Mouse (Mus musculus) monocyte, adult 5-6 weeks (primary cell): ENCODE measurements at regions not wholly inside any gene's neighbourhood (a gene's known extent, or its start where the extent isn't known, plus 50 kb on each side); places are given as distances from the start of the nearest gene placed in this dataset.
A peak's percentile ranks its signal among the peaks of the same experiment; 100 is the strongest.

Experiments
- ATAC-seq: fragments of 153-309, 156-312 bp; replicated peaks from 2 replicates; pipeline ENCODE4 v1.8.0; 2017; ENCODE audit warnings: mild to moderate bottlenecking; ENCODE audit not compliant: low TSS enrichment, insufficient number of reproducible peaks, severe bottlenecking, poor library complexity, low FRiP score

DNA sequence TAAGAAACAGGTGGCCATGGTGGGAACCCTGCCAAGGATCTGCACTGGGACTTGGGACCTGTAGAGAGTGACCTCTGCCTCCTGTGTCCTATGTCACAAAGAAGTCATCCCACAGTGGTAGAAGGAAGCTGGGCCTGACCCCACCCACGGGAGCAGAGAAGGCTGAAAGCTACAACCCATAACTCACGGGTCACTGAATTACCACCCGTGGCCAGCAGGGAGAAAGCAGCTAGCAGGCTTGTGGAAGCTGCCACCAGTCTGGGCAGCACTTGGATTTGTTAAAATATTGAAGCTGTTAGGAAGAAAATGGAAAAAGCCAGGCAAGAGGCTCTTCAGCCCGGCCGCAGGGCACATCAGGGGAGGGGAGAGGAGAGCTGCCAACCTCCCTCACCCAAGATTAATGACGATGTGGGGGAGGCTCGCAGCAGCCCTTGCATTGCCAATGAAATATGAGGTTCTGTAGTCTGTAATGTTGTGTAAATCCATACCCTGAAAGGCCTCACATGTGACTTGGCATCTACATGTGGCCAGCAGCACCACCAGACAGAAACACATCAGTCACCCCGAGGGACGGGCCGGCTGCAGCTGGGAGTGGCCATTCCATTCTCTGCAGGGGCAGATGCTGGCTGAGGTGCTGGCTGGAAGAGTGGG lies 94.5 kb downstream of the Olfm1 start:
- no peak for ATAC-seq

DNA sequence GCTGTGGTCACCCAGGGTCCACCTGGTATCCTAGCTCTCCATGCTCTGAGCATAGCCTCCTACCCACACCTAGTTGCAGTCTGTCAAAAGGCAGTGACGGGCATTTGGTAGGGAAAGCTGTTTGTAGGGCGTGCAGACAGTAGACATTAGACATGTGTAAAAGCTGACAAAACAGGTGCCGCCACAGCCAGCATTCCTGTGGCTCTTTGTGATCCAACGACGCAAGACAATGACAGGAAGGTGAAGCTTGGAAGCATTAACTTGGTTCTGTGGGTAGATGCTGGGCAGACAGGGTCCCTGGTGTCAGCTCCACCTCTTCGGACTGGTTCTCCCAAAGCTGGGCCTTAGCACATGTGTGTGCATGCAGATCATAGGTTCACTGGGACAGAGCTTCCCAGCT lies 96.5 kb downstream of the Olfm1 start:
- ATAC-seq = no peak

DNA sequence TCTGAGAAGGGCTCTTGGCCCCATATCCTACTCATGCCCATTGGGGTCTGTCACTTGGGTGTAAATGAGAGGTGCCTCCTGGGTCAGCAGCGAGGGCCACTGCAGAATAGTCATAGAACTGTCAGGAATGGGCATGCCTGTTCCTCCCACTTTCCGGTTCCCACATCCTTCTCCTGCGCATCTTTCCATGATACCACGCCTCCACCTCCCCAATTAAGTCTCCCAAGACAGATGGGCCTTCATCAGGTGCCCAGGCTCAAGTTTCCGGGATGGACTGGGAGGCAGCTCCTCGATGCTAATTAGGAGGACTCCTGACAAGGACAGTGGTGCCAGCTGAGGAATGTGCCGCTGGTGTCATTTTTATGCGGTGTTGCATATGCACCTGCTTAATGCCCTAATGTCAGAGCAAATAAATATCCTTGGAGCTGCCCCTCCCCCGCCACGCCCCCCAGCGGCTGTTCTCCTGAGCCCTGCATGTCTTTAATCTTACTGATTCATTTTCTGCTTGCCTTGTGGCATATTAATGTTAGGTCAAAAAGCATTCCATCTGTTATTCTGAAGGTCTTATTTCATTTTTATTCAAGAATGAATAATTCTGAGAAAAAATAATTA lies 97.2 kb downstream of the Olfm1 start:
- ATAC-seq = no peak

DNA sequence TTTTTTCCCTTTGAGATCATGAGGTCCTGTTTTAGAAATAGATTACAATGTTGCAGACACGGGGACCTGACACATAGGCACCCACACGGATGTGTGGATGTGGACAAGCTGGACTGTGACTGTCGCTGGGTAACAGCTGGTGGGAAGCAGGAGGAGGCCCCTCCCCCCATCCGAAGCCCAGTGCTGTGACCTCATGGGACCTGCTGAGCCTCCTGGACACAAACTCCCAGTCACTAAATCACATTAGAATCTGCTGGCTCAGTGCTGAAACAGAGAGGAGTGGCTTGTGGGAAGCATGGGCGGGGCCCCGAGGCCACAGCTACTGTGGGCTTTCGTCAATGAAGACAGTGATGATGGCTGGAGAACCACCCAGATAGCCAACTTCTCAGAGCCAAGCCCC lies 101.7 kb downstream of the Olfm1 start:
- ATAC-seq = no peak

DNA sequence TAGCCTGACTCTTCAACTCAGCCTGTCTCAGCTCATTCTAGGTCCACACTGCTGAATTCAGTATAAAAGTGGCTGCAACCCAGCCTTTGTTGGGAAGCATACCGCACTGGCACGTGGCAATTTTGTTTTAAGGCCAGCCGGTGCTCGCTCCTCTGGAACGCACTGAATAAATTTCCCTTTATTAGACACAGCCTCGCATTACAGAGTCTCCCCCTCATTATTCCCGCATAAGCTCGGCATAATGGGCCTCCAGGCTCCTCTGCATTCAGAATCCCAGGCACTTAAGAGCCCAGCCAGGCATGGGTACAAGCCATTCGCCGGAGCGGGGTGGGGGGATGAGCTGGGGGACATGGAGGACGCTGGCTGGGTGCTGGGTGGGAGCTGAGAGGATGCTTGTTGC lies 103.4 kb downstream of the Olfm1 start:
- ATAC-seq = no peak

DNA sequence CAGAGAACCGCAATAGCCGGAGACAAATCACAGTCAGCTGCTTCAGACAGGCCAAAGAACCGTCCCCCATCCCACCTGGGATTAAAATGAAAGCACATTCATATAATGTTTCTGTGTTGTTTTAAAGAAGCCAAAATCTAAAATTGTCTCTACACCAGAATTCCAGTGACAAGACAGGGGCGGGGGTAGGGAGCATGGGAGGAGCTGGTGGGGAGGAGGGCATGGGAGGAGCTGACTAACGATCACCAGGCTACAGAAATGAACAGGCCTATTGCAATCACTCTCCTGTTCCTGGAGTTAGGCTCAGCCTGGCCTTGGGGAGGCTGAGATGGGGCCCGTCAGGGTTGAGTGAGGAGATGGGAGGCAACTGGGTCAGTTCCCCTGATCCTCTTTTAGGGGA lies 105.9 kb downstream of the Olfm1 start:
- ATAC-seq = no peak

DNA sequence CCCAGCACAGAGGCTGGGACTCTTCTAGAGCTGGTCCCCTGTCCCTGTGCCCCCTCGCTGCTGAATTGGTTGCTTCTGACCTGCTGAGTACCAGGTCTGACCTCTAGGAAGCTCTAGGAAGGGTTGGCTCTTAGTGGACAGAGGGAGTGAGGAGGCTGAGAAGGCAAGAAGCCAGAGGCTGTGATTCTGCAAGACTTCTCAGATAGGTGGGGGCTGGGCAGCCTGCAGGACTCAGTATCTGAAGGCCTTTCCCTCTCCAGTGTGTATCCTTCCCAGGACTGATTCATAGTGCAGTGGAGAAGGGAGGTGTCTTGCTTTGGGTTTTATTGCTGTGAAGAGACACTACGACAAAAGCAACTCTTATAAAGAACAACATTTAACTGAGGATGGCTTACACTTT lies 106.6 kb downstream of the Olfm1 start:
- no peak for ATAC-seq

DNA sequence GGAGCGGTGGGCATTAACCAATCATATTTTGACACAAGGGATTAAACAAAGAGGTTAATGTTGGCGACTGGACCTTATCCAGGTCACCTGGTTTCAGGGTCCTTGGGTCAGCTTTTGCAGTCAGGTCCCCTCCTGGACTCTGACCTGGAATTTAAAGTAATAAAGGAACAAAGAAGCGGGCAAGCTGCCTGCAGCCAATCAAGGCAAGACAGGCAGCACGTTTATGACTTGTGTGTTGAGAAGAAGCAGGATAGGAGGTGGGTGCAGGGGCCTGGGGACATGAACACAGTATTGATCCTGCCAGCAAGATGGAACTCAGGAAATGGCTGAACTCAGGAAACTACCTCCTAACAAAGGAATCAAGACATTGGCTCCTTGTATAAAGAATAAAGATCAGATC lies 108.5 kb downstream of the Olfm1 start:
- no peak for ATAC-seq

DNA sequence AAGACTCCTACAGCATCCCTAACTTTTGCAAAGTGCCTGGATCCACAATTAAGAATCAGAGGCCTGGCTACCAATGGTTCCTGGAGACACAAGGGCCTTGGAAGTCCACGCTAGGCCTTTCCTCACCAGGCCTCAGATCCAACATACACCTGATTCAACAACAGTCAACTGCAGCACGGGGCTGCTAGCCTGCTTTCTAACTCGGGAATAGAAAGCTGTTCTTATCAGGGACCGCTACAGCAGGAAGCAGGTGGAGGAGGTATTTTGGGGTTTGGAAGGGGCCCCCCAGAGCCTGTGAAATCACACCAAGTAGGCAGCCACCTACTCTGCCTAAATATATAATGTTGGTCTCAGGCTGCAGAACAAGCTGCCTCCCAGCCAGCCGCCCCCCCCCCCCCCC lies 111.1 kb downstream of the Olfm1 start:
- ATAC-seq = no peak

DNA sequence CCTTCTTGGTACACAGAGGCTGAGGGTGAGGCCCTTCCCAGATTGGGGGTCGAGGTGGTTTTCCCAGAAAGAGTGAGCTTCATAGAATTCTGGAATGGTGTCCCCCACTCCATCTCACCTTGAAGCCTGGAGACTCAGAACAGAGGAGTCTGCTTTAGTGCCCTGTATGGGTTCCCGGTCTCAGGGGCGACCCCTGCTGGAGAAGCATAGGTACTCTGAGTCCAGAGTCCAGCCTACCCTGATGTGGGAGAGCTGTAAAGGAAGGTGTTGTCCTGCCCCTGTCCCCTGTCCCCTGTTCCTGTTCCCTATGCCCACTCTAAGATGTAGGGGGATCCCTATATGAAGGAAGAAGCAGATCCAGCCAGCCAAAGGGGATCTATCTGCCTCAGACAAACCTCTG lies 111.9 kb downstream of the Olfm1 start:
- peak; percentile 87 for ATAC-seq

DNA sequence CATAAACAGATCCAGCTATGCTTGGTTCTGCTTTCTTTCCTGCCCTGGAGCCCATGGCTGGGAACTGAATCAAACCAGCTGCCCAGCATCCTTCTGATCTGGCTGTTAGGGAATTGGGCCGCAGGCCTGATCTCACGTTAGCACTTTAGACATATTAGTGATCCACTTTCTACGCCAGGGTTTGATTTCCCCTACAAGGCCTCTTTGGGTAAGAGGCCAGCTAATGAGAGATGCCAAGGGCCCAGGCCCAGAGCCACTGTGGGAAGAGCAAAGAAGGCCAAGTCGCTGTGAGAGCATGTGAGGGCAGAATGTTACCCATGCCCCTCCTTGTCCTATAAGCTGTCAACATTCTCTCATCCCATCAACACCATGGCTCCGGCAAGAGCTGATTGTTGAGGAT lies 116.3 kb downstream of the Olfm1 start:
- no peak for ATAC-seq

DNA sequence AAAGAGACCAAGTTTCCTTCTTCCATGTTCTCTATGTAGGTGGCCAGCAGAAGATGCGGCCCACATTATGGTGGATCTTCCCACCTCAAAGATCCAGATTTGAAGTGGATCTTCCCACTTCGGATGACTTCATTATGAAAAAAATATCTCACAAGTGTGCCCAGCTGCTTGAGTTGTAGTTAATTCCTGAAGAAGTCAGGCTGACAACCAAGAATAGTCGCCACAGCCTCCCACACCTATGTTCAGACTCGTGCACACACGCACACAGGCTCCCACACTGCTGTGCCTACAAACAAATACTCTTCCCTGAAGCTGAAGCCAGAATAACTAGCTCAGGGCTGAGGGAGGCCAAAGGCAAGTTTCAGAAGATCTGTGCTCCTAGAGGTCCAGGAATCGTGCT lies 119.4 kb downstream of the Olfm1 start:
- ATAC-seq = no peak

DNA sequence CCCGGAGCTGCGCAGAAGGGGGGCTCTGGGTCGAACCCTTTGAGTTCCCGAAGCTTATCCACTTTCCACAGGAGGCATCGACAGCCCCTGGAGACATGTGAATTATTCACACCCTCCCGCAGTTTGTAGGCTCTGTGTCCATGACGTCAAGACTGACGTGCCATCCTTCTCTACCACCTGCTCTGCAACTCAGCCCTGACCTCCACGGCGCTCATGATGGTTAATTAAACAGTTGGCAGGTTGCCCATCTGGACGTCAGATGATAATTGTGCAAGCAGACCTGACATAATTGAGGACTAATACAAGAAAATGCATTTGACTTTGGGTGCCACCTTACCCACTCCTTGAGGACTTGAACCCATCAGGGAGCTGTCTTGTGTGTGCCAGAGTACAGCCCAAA lies 121.1 kb upstream of the Ppp1r26 start:
- no peak for ATAC-seq

DNA sequence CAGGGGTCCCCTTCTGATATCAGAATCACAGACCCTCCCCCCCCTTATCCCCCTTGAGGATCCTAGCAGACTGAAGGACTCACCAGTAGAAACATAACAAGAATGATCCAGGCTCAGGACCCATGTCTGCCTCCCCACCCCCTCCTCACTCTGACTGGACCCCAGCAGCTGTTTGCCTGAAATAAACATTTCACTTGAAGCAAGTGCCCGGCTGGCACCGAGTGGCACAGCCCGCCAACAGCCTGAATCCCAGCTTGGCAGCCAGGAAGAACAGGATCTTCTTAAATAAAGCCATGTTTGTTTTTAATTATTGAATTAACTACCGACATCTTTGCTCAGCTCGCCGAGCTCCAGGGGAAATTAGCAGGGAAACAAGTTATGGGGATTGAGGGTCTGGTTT lies 120.5 kb upstream of the Ppp1r26 start:
- no peak for ATAC-seq

DNA sequence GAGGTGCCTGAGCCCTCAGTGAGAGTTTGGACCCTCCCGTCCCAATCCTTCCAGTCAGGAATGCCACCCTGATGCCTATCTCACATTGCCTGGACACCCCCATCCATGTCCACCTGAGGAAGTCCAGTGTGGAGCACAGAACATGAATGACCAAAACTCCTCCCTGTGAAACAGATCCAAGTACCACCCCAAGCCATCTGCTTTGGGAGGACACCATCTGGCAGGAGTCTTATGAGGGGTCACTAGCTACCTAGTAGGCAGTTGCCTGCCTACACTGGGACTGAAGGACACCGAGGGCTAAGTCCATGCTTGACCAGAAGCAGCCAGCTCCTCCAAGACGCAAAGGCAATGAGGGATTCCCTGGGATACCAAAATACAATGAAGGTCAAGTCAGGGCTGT lies 119.9 kb upstream of the Ppp1r26 start:
- ATAC-seq = no peak

DNA sequence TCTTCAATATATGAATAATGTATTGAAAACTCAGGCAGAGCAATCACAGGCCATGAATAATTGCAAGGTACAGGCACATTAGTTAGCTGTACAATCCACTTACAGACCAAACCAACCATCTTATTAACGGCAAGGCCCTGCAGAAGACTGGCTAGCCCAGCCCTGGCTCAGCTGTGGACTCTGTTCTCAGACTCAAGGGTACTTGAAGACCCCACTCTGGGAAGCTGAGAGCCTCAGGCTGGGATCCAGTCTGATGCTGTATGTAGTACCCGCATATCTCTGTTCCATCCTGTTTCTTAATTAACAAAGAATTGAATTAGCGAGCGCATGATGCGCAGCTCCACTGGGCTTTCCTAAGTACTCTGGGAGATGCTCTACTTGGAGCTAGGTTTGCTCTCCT lies 117.5 kb upstream of the Ppp1r26 start:
- ATAC-seq = no peak

DNA sequence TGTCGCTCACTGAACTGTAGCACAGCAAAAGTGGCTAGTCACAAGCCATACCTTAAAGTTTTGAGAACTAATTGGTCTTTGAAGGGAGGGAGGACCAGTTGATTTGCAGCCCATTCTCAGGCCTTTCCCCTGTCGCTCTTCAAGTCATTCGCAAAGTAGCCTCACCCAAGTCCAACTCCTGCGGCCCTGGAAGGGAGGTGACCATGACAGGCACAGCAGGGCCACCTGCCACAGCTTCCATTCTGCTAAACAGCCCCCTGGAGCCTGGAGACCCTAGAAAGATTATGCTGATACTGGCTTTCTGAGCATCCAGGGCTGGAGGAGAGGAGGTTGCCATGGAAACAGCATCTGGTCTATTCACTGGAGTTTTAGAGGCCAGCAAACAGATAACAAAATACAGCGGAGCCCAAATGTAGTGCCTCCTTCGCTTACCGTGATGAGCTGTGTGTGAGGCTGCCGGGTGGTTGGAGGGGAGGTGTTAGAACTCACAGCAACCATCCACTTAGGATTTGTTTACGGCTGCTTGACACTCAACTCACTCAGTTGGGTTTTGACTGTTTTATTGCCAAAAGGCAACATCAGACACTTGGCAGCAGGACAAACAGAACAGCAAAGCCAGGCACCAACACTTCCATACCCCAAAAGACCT lies 111.3 kb upstream of the Ppp1r26 start:
- ATAC-seq = no peak

DNA sequence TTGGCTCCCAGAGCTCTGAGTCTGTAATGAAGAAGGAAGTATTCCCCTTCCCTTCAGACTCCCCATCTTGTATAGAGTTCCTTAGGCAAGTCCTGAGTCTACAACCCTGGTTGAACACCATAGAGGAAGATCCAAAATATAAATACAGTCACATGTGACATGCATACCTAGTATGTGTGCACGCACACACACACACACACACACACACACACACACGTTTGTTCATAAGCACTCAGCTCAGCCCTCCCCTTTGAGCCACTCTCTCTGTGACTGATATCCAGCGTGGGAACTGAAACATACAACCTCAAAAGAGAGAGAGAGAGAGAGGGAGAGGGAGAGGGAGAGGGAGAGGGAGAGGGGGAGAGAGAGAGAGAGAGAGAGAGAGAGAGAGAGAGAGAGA lies 110.8 kb upstream of the Ppp1r26 start:
- ATAC-seq = no peak

DNA sequence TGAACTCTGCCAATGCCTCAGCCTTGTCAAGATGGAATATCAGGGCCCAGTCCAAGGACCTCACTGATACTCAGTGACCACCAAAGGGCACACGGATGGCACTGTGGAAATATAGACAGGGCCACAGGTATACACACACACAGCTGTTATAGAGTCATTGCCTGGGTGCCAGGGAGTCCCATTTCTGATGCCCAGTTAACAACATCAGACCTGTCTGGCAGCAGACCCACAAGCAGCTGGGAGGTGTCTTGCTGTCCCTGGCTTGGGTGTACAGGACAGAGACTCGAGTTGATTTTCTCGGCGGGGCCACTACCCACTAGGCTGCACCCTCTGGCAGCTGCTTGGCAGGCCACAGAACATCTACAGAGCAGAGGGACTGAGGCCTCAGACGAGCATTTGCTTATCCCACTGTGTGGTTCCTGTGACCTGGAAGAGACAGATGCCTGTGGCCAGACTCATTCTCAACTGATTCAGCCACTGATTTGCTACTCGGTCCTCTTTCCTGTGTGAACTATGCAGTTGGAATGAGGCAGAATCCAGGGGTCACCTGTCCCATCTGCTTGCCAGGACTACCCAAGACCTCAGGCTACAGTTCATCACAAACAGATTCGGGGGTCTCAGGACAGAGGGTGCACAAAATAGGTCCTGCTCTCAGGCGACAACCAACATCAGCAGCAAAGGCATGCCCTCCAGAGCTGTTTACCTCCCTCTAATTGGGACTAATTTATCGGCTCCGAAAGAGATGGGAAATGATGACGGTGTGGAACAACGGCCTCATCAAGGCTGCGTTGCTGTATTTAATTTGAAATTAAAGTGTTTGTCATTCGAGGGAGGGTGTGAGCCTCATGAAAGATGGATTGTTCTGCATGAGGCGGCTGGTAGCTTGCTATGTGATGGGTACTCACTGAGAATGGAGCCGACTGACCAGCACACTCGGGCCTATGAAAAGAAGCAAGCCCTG lies 110.0 kb upstream of the Ppp1r26 start:
- no peak for ATAC-seq
